Mouse (Mus musculus) cerebellum, postnatal 36 days (tissue): Measurements from ENCODE around the gene Ppt2.

Experiments used
- DNase-seq, 2 experiments: peaks; one replicate each; pipeline ENCODE4 v3.0.0; 2021 to 2022; ENCODE audit warnings: mixed read lengths in 2 of 2

Ppt2 gene

GRCm38 (mm10) chr17:34627943-34628643 is at the start of gene Ppt2:
Gene Ppt2, minus strand, starts transcription at chr17:34628510.
- peak; percentile 82 to 84 for DNase-seq

GRCm38 (mm10) chr17:34676671-34677070 is 48.4 kb upstream of the Ppt2 start:
- no peak for DNase-seq

GRCm38 (mm10) chr17:34676093-34676460 is 47.8 kb upstream of the Ppt2 start:
- no peak for DNase-seq

- no peak for DNase-seq
Measured at GRCm38 (mm10) chr17:34675205-34676092, 47.1 kb upstream of the Ppt2 start.

GRCm38 (mm10) chr17:34674524-34675204 is 46.4 kb upstream of the Ppt2 start:
- DNase-seq: no peak

- no peak for DNase-seq
Measured at GRCm38 (mm10) chr17:34673139-34673538, 44.8 kb upstream of the Ppt2 start.

- DNase-seq: no peak
Measured at GRCm38 (mm10) chr17:34672246-34672792, 44.0 kb upstream of the Ppt2 start.

GRCm38 (mm10) chr17:34671151-34672066 is 43.1 kb upstream of the Ppt2 start:
- DNase-seq: no peak

- no peak for DNase-seq
Measured at GRCm38 (mm10) chr17:34670235-34670634, 41.9 kb upstream of the Ppt2 start, which contains the start of gene Tnxb. Gene Tnxb, plus strand, starts transcription at chr17:34670535.

GRCm38 (mm10) chr17:34664472-34664871 is 36.2 kb upstream of the Ppt2 start:
- DNase-seq: no peak

GRCm38 (mm10) chr17:34663558-34663957 is 35.2 kb upstream of the Ppt2 start:
- no peak for DNase-seq

GRCm38 (mm10) chr17:34662978-34663377 is 34.7 kb upstream of the Ppt2 start:
- no peak for DNase-seq

GRCm38 (mm10) chr17:34662468-34662867 is 34.2 kb upstream of the Ppt2 start:
- no peak for DNase-seq

GRCm38 (mm10) chr17:34661121-34661591 is 32.8 kb upstream of the Ppt2 start:
- DNase-seq: no peak

- no peak for DNase-seq
Measured at GRCm38 (mm10) chr17:34660259-34660820, 32.0 kb upstream of the Ppt2 start.

- DNase-seq: no peak
Measured at GRCm38 (mm10) chr17:34659897-34660214, 31.5 kb upstream of the Ppt2 start.

- no peak for DNase-seq
Measured at GRCm38 (mm10) chr17:34659181-34659896, 31.0 kb upstream of the Ppt2 start.

GRCm38 (mm10) chr17:34658591-34658990 is 30.3 kb upstream of the Ppt2 start:
- DNase-seq: no peak

- DNase-seq: no peak
Measured at GRCm38 (mm10) chr17:34658145-34658544, 29.8 kb upstream of the Ppt2 start.

- DNase-seq: no peak
Measured at GRCm38 (mm10) chr17:34657271-34657670, 29.0 kb upstream of the Ppt2 start.

- DNase-seq: no peak
Measured at GRCm38 (mm10) chr17:34656666-34657065, 28.4 kb upstream of the Ppt2 start.
